Mouse (Mus musculus) heart, adult 2 months (tissue): ENCODE results near the gene Gm11032.

ENCODE experiments used
- CTCF ChIP-seq: fragments of 200-600 bp; IDR thresholded peaks from 2 replicates; pipeline ENCODE4 v1.8.1; 2022; ENCODE audit warnings: antibody characterized with exemption, mild to moderate bottlenecking, moderate library complexity
- EP300 ChIP-seq: fragments of 200-500 bp; IDR thresholded peaks from 2 replicates; pipeline ENCODE4 v1.6.1; 2011; ENCODE audit warnings: low read depth, low read length, control low read depth; ENCODE audit not compliant: insufficient read depth
- POLR2A ChIP-seq: fragments of 200-500 bp; IDR thresholded peaks from 2 replicates; pipeline ENCODE4 v1.6.1; 2011; ENCODE audit warnings: mild to moderate bottlenecking, low read depth, low read length, control low read depth; ENCODE audit not compliant: insufficient read depth

DNA sequence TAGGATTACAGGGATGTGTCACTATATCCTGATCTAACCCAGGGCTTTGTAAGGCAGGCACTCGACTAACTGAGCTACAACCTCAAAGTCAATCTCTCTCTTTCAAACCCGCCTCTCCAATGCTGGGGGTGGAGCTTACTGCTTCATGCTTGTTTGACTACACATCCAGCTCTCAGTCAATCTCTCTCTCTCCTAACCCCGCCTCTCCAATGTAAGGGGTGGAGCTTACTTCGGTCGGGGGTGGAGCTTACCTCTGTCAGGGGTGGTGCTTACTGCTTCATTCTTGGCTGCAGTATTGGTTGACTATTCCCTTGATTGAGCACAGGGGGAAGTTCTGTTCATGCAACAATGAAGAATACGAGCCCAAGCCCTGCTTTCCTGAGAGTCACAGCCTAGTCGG, 14.5 kb upstream of the Gm11032 start:
- TF ChIP-seq POLR2A (no peak), CTCF (no peak), EP300 (no peak)
